Comparison of ENCODE assay signal across 11 mouse cellular contexts in genomic region chr16:11601336-11602082, GRCm38 (mm10).
"Had no signal": no experiment of that assay in that cellular context is flagged by ENCODE, and none has a peak within 500 bp of the region (broad histone marks: within the 10 kb centered on the region; RNA-seq: fewer than 3 reads in every experiment).

No protein-coding gene starts in this region.

- ATAC-seq: liver, embryonic 12.5 days; midbrain, embryonic 16.5 days had no signal

- H3K27me3 ChIP-seq: limb, embryonic 15.5 days; liver, embryonic 12.5 days; megakaryocyte, embryonic 14.5 days; midbrain, embryonic 12.5 days; neural tube, embryonic 13.5 days had no signal

- DNase-seq: kidney, adult 18-20 months; kidney, postnatal 14 days; lung, adult 18-20 months; right cerebral cortex, postnatal 25 days; thymus, postnatal 25 days had no signal
